Mouse (Mus musculus) NIH3T3 (cell line): ENCODE results near the gene Adprh.

Experiments
- DNase-seq: peaks from one replicate; pipeline ENCODE4 v3.0.0-alpha.2; 2012; ENCODE audit warnings: low read depth

Adprh gene

DNA sequence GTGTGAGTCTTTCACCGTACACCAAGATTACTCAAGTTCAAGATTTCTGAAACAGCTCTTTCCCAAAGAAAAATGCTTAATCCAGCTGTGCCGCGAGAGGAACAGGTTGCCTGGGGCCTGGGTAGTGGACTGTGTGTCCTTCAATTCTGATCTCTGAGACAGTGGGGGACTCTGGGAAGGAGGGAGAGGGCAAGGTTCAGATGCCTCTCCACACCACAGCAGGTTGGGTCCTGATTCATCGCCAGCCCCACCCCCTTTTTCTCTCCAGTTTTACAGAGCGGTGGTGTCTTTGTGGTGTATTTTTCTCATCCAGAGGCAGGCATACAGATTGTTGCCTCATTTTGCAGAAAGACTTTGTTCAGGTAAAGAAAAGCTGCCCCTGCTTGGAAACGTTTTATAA is 54.2 kb downstream of the Adprh start:
- DNase-seq = no peak

DNA sequence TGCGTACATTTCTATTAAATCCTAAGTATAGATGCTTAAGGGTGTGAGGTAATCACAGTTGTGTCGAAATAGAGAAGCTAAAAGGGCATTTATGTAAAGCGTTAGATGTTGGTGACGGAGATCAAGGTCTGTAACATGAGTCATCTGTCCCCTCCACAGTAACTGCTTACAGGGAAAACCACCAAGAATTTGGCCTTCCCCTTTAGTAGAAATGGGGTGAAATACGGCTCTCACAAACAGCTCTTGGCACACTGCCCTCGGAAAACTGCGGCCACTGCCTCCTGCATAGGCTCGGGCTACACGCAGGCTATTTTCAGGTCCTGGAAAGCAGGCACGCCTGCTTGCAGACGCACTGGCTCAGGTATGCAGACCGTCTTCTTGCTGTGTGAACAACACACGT is 56.3 kb downstream of the Adprh start:
- peak; percentile 93 for DNase-seq

DNA sequence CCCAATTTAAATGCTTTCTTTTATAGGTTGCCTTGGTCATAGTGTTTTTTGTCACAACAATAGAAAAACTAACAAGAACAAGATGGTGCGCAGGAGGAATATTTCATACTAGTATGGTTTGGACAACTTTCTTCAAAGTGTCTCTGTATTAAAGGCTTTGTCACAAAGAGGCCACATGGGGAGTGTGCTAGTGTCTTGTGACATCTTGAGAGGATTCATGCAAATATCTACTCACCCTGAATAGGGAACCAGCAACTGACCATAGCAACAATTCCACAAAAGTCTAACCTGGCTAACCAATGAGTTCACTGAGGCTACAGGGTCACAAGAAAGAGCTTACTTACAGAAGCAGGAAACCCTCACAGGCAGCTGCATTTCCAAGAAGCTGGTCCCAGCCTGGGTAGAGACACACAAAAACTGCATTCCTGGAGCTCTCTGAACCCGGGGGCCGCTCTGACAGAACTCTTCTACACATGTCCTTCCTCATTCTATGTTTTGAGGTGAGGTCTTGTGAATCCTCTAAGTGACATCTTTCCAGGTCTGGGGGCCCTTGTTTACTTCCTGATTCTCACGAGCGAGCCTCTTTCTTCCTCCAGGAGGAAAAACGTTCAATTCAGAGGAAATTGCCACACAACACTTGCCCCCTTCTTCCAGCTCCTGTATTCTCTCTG is 57.3 kb downstream of the Adprh start:
- no peak for DNase-seq

DNA sequence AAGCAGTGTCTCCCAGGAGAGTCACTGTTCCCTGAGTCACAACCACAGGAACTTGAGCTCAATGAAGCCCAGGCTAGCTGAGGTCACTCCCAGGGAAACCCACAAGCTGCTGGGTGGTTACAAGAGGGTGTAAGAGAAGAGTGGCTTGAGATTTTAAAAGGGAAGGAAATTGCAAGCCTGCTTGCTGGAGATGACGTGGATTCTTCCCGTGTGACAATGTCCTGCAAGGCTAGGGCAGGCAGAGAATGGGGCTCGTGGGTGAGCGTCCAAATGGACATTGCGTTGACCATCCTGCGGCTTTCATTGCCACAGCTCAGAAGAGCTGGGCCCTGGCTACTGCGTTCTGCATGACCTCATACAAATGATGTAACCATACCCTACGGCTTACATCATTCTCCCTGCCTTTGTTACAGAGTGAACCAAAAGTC is 58.3 kb downstream of the Adprh start:
- DNase-seq = peak; percentile 26
